Mouse (Mus musculus) left cerebral cortex, postnatal 25 days (tissue): ENCODE results near the gene Glyatl3. TPM values are rescaled to one million over a fixed set of nuclear protein-coding genes. Genes with fewer than 3 reads are reported as not detected.

Source experiments
- DNase-seq, 2 experiments: peaks; one replicate each; pipeline ENCODE4 v3.0.0; 2022; ENCODE audit warnings: low spot score in 2 of 2, mixed read lengths in 1 of 2
- intact Hi-C: fragments of 180-260 bp; cut with DNase I; formaldehyde crosslinking; loops from one replicate; pipeline ENCODE4 v1.15.1; 2025
- total RNA-seq, 2 experiments: library from RNA; stranded (reverse); gene quantifications; 2 replicates each; pipeline ENCODE4 v1.2.3; 2021

The Glyatl3 gene
- not detected for total RNA-seq

DNA sequence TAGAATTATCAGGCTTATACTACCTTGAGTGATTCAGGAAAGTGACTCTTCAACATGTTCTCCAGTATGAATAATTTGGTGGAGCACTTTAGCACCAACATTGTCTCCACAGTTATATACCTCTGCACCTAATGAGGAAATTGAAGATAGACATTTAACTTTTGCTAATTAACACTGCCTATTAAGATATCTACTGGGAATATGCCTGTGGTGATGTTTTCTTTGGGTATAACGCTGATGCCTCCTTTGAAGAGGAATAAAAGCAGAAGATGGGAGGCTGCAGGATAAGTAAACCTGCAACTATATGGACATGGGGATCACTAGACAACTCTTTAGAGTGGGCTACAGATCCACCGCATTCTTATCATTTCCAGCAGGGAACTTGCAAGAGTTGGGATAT, at the start of gene Glyatl3:
Gene Glyatl3, minus strand, starts transcription at position 101 of the 400 bp plus-strand sequence.
- intact Hi-C loops = no loop called here
- no peak for DNase-seq

DNA sequence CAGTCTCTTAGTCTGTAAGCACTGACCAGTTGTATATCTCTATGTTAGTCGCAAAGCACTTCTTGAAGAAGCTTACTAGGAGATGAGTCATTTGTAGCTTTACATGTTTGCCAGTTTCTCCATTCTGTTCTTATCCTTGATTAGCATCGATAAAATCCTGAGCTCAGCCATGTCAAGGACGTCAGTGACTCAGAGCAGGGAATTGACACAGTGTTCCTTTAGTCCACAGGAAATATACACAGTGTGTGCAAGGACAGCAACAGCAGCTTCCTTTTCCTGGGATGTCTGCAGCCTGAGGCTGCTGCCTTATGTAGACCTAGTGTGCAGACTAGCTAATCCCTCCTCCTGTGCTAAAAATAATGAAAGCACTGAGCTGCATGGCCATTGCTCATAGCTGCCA, 34.4 kb upstream of the Glyatl3 start:
- intact Hi-C loops = no loop called here
- no peak for DNase-seq

DNA sequence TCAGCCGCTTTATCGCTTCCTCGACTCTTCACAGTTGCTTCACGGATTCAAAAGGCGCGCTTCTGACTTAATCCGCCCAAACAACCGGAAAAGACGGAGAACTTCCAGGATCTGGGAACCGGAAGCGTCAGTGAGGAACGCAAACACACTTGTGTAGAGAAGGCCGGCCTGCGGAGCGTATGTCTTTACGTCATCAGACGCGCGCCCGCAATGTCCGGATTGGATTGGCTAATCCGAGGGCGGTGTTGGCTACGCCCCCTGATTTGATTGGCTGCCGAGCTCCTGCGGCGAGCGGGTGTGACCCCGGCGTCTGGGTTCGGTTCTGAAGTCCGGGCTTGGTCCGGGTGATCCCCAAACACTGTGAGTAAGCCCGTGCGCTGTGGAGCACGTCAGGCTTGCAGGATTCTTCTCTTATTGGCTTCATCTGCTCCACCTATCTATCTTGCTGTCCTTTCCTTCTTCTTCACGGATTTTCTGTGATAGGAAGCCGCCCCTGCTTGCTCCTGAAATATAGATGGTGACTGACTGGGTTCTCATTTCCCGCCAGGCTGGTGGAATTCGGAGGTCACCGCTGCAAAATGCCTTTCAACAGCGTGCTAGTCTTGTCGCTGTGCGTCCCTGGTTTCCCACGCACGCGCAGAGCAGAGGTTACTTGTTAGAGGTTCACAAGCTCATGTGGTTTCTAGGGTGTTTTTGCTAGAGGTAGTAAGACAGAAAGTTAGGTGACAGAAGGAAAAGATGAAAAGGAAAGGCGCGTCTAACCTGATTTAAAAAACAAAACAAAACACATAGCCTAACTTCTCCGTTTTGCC, 20.5 kb upstream of the Glyatl3 start, which contains the start of the genes Mut and Cenpq:
Gene Mut, plus strand, starts transcription at position 266 of the 812 bp plus-strand sequence.
Gene Cenpq, minus strand, starts transcription at position 628 of the 812 bp plus-strand sequence.
- peak; percentile 100 for DNase-seq
- intact Hi-C loops = no loop called here

DNA sequence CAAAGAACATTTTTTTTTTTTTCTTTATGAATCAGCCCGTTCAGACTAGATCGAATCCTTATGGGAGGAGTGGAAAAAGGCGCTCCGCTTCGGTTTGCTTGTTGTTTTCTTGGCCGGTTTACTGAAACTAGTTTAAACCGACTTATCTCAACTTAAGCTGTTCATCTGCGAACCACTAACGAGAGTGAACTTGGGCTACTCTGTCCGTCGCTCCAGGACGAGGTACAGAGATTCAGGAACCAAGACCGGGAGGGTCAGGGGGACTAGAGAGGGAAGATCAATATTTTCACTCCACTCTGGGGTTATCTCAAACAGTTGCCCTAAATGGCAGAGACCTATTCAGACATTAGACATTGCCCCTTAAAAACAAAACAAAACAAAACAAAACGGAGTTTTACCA, 19.8 kb upstream of the Glyatl3 start:
- no peak for DNase-seq
- intact Hi-C loops = no loop called here

DNA sequence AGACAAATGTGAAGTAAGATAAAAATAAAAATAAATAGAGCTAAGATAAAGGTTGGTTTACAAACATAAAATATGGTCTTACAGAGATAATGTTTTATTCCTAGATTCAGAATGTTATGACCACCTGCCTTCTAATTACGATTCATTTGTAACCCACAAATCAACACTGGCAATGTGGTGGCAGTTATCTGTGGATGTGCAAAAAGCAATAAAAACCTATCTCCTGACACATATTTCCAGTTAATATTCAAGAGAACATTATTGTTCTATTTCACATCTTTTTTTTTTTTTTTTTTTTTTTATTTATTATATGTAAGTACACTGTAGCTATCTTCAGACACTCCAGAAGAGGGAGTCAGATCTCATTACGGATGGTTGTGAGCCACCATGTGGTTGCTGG, 1.3 kb upstream of the Glyatl3 start:
- intact Hi-C loops = no loop called here
- no peak for DNase-seq

DNA sequence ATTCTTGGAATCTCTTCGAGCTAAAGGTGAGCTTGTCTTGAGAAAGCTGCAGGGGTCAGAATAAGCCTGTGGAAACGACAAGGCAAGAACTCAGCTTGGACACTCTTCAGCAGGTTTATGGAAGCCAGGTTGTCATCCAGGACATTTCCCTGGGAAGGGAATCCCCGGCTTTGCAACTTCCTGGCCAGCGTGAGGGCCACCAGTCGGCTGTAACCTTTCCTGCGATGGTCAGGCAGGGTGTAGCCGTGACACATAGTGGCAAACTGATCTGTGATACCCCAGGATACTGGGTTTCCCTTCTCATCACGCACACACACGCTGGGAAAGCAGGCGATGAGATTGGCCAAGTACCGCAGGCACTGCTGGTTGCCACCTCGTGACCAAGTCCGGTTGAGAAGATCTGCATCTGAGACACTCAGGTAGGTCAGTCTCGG, 9.4 kb downstream of the Glyatl3 start:
- intact Hi-C loops = no loop called here
- no peak for DNase-seq

DNA sequence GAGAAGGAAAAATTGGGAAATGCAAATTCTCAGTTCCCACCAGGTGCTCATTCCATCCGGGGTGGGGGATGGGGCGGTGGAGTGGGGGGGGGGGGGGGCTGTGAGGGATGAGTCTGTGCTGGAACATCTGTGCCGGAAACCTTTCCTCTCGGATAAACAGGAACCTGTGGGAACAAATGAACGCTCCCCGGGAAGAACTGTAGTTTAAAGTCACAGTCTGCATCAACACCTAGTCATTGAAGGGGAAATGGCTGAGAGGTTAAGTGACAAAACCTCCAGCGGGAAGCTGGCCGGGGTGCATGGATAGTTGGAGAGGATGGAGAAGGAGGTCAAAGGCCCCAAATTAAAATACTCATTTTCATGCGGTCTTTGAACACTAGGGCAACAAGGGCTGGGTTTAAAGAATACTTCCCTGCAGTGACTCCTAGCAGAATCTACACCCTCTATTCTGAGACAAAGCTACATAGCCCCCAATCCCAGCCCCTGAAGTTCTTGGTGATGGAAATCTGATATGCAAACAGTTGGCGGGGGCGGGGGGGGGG, 10.0 kb downstream of the Glyatl3 start:
- no peak for DNase-seq
- intact Hi-C loops = no loop called here

DNA sequence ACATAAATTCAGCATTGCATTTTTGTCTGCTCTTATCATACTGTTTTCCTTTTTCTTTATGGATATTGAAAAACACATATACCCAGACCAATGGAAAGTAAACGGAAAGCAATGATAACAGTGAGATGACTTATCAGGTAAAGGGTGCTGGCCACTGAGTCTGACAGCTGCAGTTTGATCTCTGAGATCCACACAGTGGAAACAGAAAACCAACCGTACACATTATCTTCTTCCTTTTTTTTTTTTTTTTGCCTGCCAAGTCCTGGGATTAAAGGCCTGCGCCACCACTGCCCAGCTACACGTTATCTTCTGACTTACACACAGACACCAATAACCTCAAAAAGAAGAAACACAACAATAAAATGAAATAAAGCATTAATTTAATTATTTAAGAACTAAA, 10.8 kb downstream of the Glyatl3 start:
- intact Hi-C loops = no loop called here
- no peak for DNase-seq

DNA sequence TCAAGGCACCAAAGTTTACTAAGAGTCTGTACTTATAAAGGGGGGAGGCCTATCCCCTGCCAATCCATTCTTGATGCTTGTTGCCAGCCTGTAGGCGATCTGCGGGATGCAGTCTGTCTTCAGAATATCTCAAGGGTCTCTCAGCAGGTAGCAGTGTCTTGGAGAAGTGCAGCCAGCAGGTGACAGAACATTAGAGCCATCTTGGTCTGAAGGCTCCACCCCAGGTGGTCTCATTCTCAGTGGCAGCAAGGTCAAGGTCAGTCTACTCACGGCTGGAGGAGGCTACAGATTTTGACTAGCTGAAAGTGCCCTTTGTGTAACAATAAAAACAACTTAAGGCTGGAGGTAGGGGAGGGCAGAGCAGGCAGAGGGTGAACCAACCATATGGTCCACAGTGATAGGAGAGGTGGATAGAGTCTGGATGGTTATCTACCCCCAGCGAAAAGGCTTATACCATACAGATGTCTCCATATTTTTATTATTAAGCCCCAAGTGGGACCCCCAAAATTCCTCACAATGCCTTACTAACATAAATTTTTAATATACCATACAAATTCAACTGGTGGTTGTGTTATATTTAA, 14.3 kb downstream of the Glyatl3 start:
- DNase-seq = no peak
- intact Hi-C loops = loop anchor here (5.0 kb wide), 1 partner anchor 743 kb away; no protein-coding TSS in a partner anchor

DNA sequence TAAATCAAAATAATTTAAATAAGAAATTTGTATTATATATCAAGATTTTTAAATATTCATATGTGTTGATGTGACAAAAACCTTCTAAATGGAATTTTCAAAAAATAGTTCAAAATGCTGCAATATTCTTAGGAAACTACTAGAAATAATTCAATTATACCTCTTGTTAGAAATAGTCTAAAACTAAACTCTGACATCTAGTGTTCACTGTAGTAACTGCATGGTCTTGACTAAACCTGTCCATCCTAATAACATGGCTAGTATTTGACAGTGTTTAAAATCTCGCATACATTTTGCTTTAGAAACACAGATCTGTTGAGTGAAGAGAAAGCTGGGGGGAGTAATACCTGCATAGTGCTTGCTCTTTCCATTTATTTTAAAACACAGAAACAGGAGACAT, 17.3 kb downstream of the Glyatl3 start:
- peak in 1 of 2 experiments; percentile 12 for DNase-seq
- intact Hi-C loops = loop anchor here (5.0 kb wide), 1 partner anchor 740 kb away; no protein-coding TSS in a partner anchor

DNA sequence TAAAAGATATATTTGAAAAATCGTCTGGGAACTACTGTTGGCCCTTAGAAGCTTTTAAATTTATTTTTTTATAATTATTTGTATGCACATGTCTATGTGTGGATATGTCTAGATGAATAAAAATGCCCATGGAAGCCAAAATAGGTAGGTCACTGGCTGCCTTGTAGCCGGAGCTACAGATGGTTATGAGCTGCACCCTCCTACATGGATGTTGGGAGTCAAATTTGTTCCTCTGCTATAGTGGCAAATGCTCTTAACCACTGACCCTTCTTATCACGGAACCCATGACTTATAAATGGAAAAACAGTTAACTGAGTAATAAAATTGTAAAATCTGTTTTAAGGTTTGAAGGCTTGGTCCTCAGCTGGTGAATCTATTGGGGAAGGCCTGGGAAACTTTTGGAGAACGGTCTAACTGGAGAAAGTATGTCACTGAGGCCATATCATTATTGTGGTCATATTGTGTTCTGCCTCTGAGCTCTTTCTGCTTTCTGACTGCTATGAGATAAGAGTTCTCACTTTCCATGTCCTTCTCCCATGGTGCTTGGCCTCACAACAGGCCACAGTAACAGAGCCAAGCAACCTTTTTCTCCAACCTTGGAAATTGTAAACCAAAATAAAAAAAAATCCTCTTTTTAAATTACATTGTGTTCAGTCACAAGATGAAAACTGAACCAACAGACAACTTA, 26.2 kb downstream of the Glyatl3 start:
- intact Hi-C loops = no loop called here
- no peak for DNase-seq

DNA sequence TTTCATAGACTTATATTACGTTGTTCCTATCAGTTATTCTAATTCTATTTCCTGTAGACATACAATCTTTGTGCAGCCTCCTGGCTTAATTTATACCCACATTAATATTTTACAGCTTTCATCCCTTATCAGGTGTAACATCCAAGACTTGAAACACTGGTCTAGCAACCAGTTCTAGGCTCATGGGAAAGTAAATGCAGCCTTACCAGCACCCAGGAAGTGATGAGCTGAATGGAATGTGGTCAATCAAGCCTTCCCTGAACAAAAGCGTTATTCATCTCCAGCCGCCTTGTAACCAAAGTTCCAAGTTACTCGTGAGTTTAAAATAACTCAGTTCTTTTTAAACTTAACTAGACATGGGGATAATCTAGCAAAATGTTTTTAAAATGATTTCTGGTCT, 29.0 kb downstream of the Glyatl3 start:
- intact Hi-C loops = no loop called here
- no peak for DNase-seq

DNA sequence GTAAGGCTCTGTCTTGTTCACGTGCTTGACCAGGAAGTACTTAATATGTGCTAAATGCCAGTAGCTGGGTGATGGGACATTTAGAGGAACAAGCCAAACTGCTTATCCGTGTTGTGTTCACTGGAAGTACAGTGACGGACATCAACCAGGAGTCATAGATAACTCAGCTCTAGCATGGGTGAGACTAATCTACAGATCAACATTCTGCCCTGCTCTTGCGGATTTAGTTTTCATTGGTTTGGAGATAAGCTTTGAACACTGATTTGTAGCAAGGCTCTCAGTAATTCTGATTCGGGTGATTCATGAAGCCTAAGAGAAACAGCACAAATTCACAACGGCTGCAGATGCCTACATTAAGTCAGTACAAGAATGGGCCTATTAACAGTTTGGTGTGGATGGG, 32.0 kb downstream of the Glyatl3 start:
- DNase-seq = no peak
- intact Hi-C loops = no loop called here

DNA sequence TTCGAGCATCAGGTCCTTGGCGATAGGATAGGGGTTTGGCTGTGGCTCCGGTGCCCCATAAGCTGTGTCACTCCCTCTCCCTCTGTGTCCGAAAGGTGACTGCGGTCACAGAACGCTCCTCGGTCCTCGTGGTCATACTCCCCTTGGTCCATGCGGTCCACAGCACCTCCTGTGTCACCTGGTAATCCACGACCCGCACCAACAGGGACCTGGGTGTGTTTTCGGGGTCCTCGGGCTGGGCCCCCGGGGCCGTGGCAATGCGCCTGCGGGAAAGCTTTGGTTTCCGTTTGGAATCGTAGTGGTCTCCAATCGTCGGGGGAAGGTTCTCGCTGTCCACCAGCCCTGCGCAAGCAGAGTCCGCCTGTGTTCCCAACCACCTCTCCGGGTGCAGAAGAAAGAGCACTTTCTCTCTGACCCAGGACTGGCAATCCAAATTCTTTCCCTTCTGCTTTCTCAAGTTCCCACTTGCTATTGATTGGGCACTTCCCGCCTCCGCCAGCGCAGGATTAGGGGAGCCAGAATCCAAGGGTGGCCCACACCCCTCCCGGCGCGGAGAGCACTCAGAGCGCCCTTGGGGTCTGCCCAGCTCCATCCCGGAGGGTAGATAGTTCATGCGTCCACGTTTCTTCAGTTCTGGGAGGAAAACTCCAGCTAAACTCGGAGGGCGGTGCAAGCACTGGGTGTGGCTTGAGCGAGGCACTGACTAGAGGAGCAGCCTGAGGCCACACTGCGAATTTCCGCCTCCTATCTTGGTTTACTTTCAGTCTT, 34.0 kb downstream of the Glyatl3 start, which contains the start of gene 9130008F23Rik:
Gene 9130008F23Rik, minus strand, starts transcription at position 636 of the 768 bp plus-strand sequence.
- no peak for DNase-seq
- intact Hi-C loops = no loop called here

DNA sequence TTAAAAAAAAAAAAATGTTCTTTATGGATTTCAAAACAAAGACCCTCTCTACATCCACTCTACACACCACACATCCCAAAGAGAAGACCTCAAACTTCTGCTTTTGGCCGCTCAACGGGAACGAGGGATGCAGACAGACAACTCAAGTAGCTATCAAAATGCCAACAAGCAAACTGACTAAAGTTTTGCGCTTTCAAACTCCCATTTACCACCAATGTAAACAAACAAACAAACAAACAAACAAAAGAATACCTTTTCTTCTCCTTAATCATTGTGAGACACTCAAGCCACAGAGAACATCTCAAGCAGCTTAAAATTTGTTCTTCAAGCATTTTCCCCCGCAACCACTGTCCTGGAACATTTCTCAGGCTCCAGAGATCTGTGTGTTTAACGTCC, 34.6 kb downstream of the Glyatl3 start:
- intact Hi-C loops = no loop called here
- no peak for DNase-seq

DNA sequence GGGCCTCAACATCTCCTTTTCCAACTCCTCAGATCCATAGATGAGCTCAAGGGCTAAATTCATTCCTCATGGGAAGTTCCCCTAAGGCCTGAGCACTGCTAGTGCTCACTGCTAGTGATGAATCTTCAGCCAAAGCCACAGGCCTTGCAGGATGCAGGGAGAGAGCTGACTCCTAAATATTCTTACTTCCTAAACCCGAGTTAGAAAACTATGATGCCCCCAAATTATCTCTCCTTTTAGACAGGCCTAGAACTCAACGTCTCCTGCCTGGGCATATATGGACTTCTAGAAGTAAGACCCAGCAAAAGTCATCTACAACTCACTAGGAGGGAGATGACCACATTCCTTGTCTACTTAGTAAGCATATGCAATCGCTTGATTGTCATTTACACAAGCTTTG, 36.4 kb downstream of the Glyatl3 start:
- intact Hi-C loops = no loop called here

DNA sequence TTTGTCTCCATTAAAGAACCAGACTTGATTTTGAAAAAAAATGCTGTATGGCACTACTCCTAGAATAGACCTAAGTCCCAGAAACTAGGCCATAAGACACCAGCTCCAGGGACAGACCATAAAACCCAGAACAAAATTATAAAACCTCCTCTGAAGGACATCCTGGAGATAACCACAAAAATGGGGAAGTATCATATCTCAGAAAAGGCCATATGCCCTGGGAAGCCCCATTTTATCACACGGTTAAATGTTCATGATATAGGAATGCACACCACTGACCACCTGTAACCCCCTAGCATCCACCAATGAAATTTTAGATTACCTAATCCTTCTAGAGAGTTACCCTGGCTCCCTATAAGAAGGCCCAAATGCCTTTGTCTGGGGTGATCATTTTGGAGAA, 38.6 kb downstream of the Glyatl3 start:
- DNase-seq = no peak
- intact Hi-C loops = no loop called here

More for the DNA sequence above, 36.4 kb downstream of the Glyatl3 start:
- no peak for DNase-seq

DNA sequence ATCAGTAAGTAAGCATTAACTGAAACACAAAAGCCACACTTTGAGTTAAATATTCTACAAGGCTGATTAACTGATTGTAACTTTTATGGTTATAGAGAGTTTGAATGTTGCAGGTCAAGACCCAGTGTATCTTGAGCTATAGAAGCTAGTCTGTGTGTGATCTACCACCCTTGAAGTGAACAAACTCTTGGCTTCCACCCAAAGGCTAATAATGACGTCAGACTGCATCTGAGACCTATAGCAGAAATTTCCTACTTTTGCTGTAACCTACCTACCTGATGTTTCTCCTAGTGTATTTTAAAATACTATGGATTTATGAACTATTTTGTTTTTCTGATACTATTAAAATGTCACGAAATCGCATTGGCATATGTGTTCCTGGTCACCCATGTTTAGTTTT, 39.4 kb downstream of the Glyatl3 start:
- no peak for DNase-seq
- intact Hi-C loops = no loop called here

DNA sequence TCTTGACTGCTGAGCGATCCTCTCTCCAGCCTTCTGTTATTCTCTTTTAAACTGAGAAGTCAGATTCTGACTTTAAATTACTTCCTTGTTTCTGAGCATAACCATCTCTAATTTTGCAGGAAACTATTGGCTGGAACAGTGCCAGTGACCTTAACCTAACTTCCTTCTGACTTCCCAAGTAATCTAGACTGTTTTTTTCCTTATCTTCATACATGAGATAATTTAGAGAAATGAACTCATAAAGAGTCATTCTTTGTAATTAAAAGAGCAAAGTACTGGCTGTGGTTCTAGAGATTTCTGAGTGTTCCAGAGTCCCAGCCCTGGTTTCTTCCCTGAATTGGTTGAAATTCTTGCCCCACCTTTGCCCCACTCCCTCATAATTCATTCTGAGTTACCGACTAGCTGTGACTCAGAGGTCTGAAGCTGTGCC, 40.6 kb downstream of the Glyatl3 start:
- DNase-seq = no peak
- intact Hi-C loops = no loop called here
